9 mouse cellular contexts compared by ENCODE assay signal in genomic region chr6:90327670-90328069, GRCm38 (mm10). TPM values are rescaled to one million over a fixed set of nuclear protein-coding genes. Genes with fewer than 3 reads are reported as not detected.
DNase-seq lines count a peak whose midpoint lies in the region; ATAC-seq and TF ChIP-seq lines count a peak whose summit lies in the region.
"Had no signal": no experiment of that assay in that cellular context is flagged by ENCODE, and none has a peak within 500 bp of the region (broad histone marks: within the 10 kb centered on the region; RNA-seq: fewer than 3 reads in every experiment).

No protein-coding gene starts in this region.

- DNase-seq in heart, postnatal 0 days (ENCODE audit: low spot score): no peak
- peak; percentile 18 for DNase-seq in right cerebral cortex, adult 18-20 months
- no peak for DNase-seq in right cerebral cortex, postnatal 4 days
- DNase-seq in right cerebral cortex, postnatal 25 days: peak; percentile 11
- DNase-seq in thymus, postnatal 14 days: no peak
- DNase-seq in adrenal gland, adult 8-10 months: no peak

- 11% methylated on average over 6 of the region's 6 CpGs for WGBS in heart, postnatal 0 days
- 16% methylated on average over 6 of the region's 6 CpGs for WGBS in heart, embryonic 12.5 days

- no peaks in the 10 kb centered on the region for H3K9me3 ChIP-seq in heart, postnatal 0 days (replicated peaks; ENCODE audit: control insufficient read depth, low read length)
- no peaks in the 10 kb centered on the region for H3K9me3 ChIP-seq in heart, embryonic 12.5 days (replicated peaks)
- H3K9me3 ChIP-seq: hindbrain, embryonic 15.5 days had no signal

- no peak for TF ChIP-seq EP300 in heart, postnatal 0 days (IDR thresholded peaks at IDR 0.05; ENCODE audit: low read depth)

- no peak overlapping the region for H3K9ac ChIP-seq in heart, postnatal 0 days (replicated peaks; ENCODE audit: low read depth, low read length)
- H3K9ac ChIP-seq in heart, embryonic 12.5 days: no peak overlapping the region
- H3K9ac ChIP-seq: hindbrain, embryonic 15.5 days had no signal

- H3K36me3 ChIP-seq in heart, postnatal 0 days (replicated peaks; ENCODE audit: control insufficient read depth, insufficient read depth, low read length): no peaks in the 10 kb centered on the region
- no peaks in the 10 kb centered on the region for H3K36me3 ChIP-seq in heart, embryonic 12.5 days
- H3K36me3 ChIP-seq: hindbrain, embryonic 15.5 days had no signal

- peaks cover 16% of the 10 kb centered on the region for H3K27me3 ChIP-seq in heart, postnatal 0 days (ENCODE audit: control insufficient read depth, insufficient read depth, low read length)
- peaks cover 28% of the 10 kb centered on the region for H3K27me3 ChIP-seq in heart, embryonic 12.5 days (replicated peaks)
- H3K27me3 ChIP-seq: hindbrain, embryonic 15.5 days had no signal

- 0 out of 2 replicates have a peak, but pooled peaks cover 6% of the 10 kb centered on the region for H3K4me1 ChIP-seq in heart, postnatal 0 days (ENCODE audit: control insufficient read depth, insufficient read depth)
- H3K4me1 ChIP-seq in heart, embryonic 12.5 days (replicated peaks): peaks cover 5% of the 10 kb centered on the region; the same call in 1 of the 2 replicates

- no peak overlapping the region for H3K27ac ChIP-seq in heart, postnatal 0 days (ENCODE audit: low read depth)
- H3K27ac ChIP-seq in heart, embryonic 12.5 days (ENCODE audit: poor library complexity, severe bottlenecking): no peak overlapping the region
- H3K27ac ChIP-seq: hindbrain, embryonic 15.5 days had no signal

- no peak overlapping the region for H3K4me3 ChIP-seq in heart, postnatal 0 days (ENCODE audit: low read depth, low read length)
- H3K4me3 ChIP-seq in heart, embryonic 12.5 days: no peak overlapping the region
- H3K4me3 ChIP-seq: hindbrain, embryonic 15.5 days had no signal

- ATAC-seq in heart, postnatal 0 days (ENCODE audit: insufficient read depth, low read depth): no peak
- no peak for ATAC-seq in heart, embryonic 12.5 days (ENCODE audit: insufficient number of reproducible peaks, low FRiP score)
- peak; percentile 43 for ATAC-seq in granulocyte monocyte progenitor cell, adult 5-6 weeks (replicated peaks; ENCODE audit: poor library complexity, severe bottlenecking)

- peak; percentile 59 for TF ChIP-seq CTCF in heart, postnatal 0 days (IDR thresholded peaks at IDR 0.05; ENCODE audit: low read depth)

- H3K4me2 ChIP-seq in heart, postnatal 0 days (ENCODE audit: low read depth, low read length): no peak overlapping the region
- H3K4me2 ChIP-seq in heart, embryonic 12.5 days: no peak overlapping the region
- H3K4me2 ChIP-seq: hindbrain, embryonic 15.5 days had no signal

RNA-seq across cellular contexts. Expression of gene Chst13, which starts 2.7 kb away (rescaled TPM):
- not detected in 2 replicates for total RNA-seq in heart, postnatal 0 days (2014; rRNA removed; ENCODE audit: low replicate concordance)
- polyA plus RNA-seq in heart, postnatal 0 days (2015; fragmentation: Nextera tagmentation; extraction: Ambion mirVana): not detected in 2 replicates
- 0.10 TPM in 1 of 2 replicates, not detected in the other for polyA plus RNA-seq in heart, embryonic 12.5 days (2016; fragmentation: Nextera tagmentation; extraction: Ambion mirVana)
- total RNA-seq in granulocyte monocyte progenitor cell, adult 5-6 weeks (2014; fragmentation: Nextera tagmentation): 11.5 and 16.0 TPM in 2 replicates
- 15.9 and 19.9 TPM in 2 replicates for total RNA-seq in granulocyte monocyte progenitor cell, adult 5-6 weeks (2017)
- total RNA-seq in adrenal gland, adult 8-10 months (2022): under 1 TPM in 1 of 4 experiments, not detected in 3; 0.30 TPM
- polyA plus RNA-seq: hindbrain, embryonic 15.5 days had no signal

RNA-seq across cellular contexts. Expression of gene Uroc1, which starts 5.4 kb away (rescaled TPM):
- total RNA-seq in heart, postnatal 0 days (2014; rRNA removed; ENCODE audit: low replicate concordance): not detected in 2 replicates
- not detected in 2 replicates for polyA plus RNA-seq in heart, postnatal 0 days (2015; fragmentation: Nextera tagmentation; extraction: Ambion mirVana)
- not detected in 2 replicates for polyA plus RNA-seq in heart, embryonic 12.5 days (2016; fragmentation: Nextera tagmentation; extraction: Ambion mirVana)
- not detected in 2 replicates for total RNA-seq in granulocyte monocyte progenitor cell, adult 5-6 weeks (2014; fragmentation: Nextera tagmentation)
- total RNA-seq in granulocyte monocyte progenitor cell, adult 5-6 weeks (2017): not detected in 2 replicates
- under 1 TPM in 3 of 4 experiments, not detected in 1; 0.15 to 0.24 (median 0.17) TPM for total RNA-seq in adrenal gland, adult 8-10 months (2022)
- polyA plus RNA-seq: hindbrain, embryonic 15.5 days had no signal

RNA-seq across cellular contexts. Expression of gene BC048671, which starts 26.7 kb away (rescaled TPM):
- not detected in 2 replicates for total RNA-seq in heart, postnatal 0 days (2014; rRNA removed; ENCODE audit: low replicate concordance)
- not detected in 2 replicates for polyA plus RNA-seq in heart, postnatal 0 days (2015; fragmentation: Nextera tagmentation; extraction: Ambion mirVana)
- polyA plus RNA-seq in heart, embryonic 12.5 days (2016; fragmentation: Nextera tagmentation; extraction: Ambion mirVana): not detected in 2 replicates
- total RNA-seq in granulocyte monocyte progenitor cell, adult 5-6 weeks (2014; fragmentation: Nextera tagmentation): not detected in 2 replicates
- total RNA-seq in granulocyte monocyte progenitor cell, adult 5-6 weeks (2017): not detected in 2 replicates
- total RNA-seq in adrenal gland, adult 8-10 months (2022): not detected
- polyA plus RNA-seq: hindbrain, embryonic 15.5 days had no signal

RNA-seq across cellular contexts. Expression of gene Zxdc, which starts 41.6 kb away (rescaled TPM):
- 21.9 and 40.3 TPM in 2 replicates for total RNA-seq in heart, postnatal 0 days (2014; rRNA removed; ENCODE audit: low replicate concordance)
- 5.0 and 5.2 TPM in 2 replicates for polyA plus RNA-seq in heart, postnatal 0 days (2015; fragmentation: Nextera tagmentation; extraction: Ambion mirVana)
- 9.2 and 10.0 TPM in 2 replicates for polyA plus RNA-seq in heart, embryonic 12.5 days (2016; fragmentation: Nextera tagmentation; extraction: Ambion mirVana)
- total RNA-seq in granulocyte monocyte progenitor cell, adult 5-6 weeks (2014; fragmentation: Nextera tagmentation): 13.3 and 14.0 TPM in 2 replicates
- total RNA-seq in granulocyte monocyte progenitor cell, adult 5-6 weeks (2017): 11.5 and 12.6 TPM in 2 replicates
- 10 to 100 TPM; 23.2 to 35.3 (median 27.3) TPM for total RNA-seq in adrenal gland, adult 8-10 months (2022)

Comparison
In these comparisons a context has a peak if more than half of its experiments do, and no peak if none do; other contexts are left out.
1. DNase-seq: peak in right cerebral cortex, adult 18-20 months (single experiment) and right cerebral cortex, postnatal 25 days (single experiment); none in heart, postnatal 0 days (single experiment), right cerebral cortex, postnatal 4 days (single experiment), thymus, postnatal 14 days (single experiment) and adrenal gland, adult 8-10 months (single experiment).
2. RNA of gene Chst13, which starts 2.7 kb away (total RNA-seq): 11.5 to 19.9 TPM in granulocyte monocyte progenitor cell, adult 5-6 weeks; 0.30 TPM in adrenal gland, adult 8-10 months and not detected in heart, postnatal 0 days; every median in the first group is over 4 times any median in the second.